Comparison of ENCODE assay signal across 26 mouse cellular contexts in genomic region chr8:123812227-123812626, GRCm38 (mm10).
"Had no signal": no experiment of that assay in that cellular context is flagged by ENCODE, and none has a peak within 500 bp of the region (broad histone marks: within the 10 kb centered on the region; RNA-seq: fewer than 3 reads in every experiment).

No protein-coding gene starts in this region.

- H3K27ac ChIP-seq: hindbrain, postnatal 0 days; kidney, embryonic 15.5 days; limb, embryonic 10.5 days; limb, embryonic 13.5 days; liver, embryonic 14.5 days; lung, embryonic 15.5 days; midbrain, embryonic 10.5 days; midbrain, embryonic 13.5 days; neural tube, embryonic 15.5 days had no signal

- DNase-seq: kidney, adult 11 months; kidney, adult 8-10 months; kidney, postnatal 10 days; kidney, postnatal 36 days; layer of hippocampus, postnatal 36 days; lung, postnatal 10 days; lung, postnatal 36 days; right cerebral cortex, adult 18-20 months; right cerebral cortex, postnatal 14 days; right cerebral cortex, postnatal 4 days; spleen, adult 18-20 months; thymus, adult 18-20 months; thymus, postnatal 36 days had no signal

- H3K4me3 ChIP-seq: kidney, embryonic 15.5 days; limb, embryonic 10.5 days; limb, embryonic 13.5 days; lung, embryonic 15.5 days; megakaryocyte, embryonic 14.5 days; midbrain, embryonic 10.5 days; midbrain, embryonic 13.5 days; myocyte; neural tube, embryonic 15.5 days had no signal

- H3K4me2 ChIP-seq: kidney, embryonic 15.5 days; limb, embryonic 13.5 days; lung, embryonic 15.5 days; midbrain, embryonic 13.5 days; neural tube, embryonic 15.5 days had no signal

- H3K9ac ChIP-seq: kidney, embryonic 15.5 days; limb, embryonic 13.5 days; liver, embryonic 14.5 days; lung, embryonic 15.5 days; midbrain, embryonic 13.5 days; neural tube, embryonic 15.5 days had no signal

- H3K36me3 ChIP-seq: lung, embryonic 15.5 days had no signal

- H3K9me3 ChIP-seq: kidney, embryonic 15.5 days; limb, embryonic 10.5 days; limb, embryonic 13.5 days; lung, embryonic 15.5 days; megakaryocyte, embryonic 14.5 days; midbrain, embryonic 10.5 days; midbrain, embryonic 13.5 days; neural tube, embryonic 15.5 days had no signal

- H3K27me3 ChIP-seq: kidney, embryonic 15.5 days; limb, embryonic 13.5 days; lung, embryonic 15.5 days; megakaryocyte, embryonic 14.5 days; midbrain, embryonic 13.5 days; neural tube, embryonic 15.5 days had no signal

- ATAC-seq: hindbrain, postnatal 0 days; inflammation-experienced regulatory T-cells, adult 6 months; midbrain, embryonic 13.5 days; midbrain, embryonic 16.5 days had no signal
